Mouse (Mus musculus) kidney, embryonic 15.5 days (tissue): ENCODE results near the gene Hhatl. TPM values are rescaled to one million over a fixed set of nuclear protein-coding genes. Genes with fewer than 3 reads are reported as not detected.

Experiments
- ATAC-seq: fragments of 200-750 bp; cut with Nextera tagmentation; replicated peaks from 2 replicates; pipeline ENCODE4 v1.8.0; 2017; ENCODE audit warnings: moderate TSS enrichment; ENCODE audit not compliant: low FRiP score
- H3K27ac ChIP-seq: fragments of 300-500 bp; sonication (generic); 2 replicates; pipeline ENCODE4 v1.5.1; 2015; ENCODE audit warnings: mild to moderate bottlenecking, inconsistent platforms
- H3K27me3 ChIP-seq: fragments of 300-500 bp; sonication (generic); 2 replicates; pipeline ENCODE4 v1.6.1; 2015; ENCODE audit warnings: inconsistent platforms
- H3K36me3 ChIP-seq: fragments of 300-500 bp; sonication (generic); 2 replicates; pipeline ENCODE4 v1.6.1; 2015; ENCODE audit warnings: inconsistent platforms
- H3K4me1 ChIP-seq: fragments of 300-500 bp; sonication (generic); 2 replicates; pipeline ENCODE4 v1.6.1; 2015; ENCODE audit warnings: inconsistent platforms
- H3K4me2 ChIP-seq: fragments of 300-500 bp; sonication (generic); 2 replicates; pipeline ENCODE4 v1.6.1; 2015; ENCODE audit warnings: moderate library complexity, mild to moderate bottlenecking, inconsistent platforms
- H3K4me3 ChIP-seq: fragments of 300-500 bp; sonication (generic); replicated peaks from 2 replicates; pipeline ENCODE4 v1.5.1; 2015; ENCODE audit warnings: mild to moderate bottlenecking, inconsistent platforms
- H3K9ac ChIP-seq: fragments of 300-500 bp; sonication (generic); 2 replicates; pipeline ENCODE4 v1.6.1; 2015; ENCODE audit warnings: mild to moderate bottlenecking, inconsistent platforms
- H3K9me3 ChIP-seq: fragments of 300-500 bp; sonication (generic); replicated peaks from 2 replicates; pipeline ENCODE4 v1.6.1; 2016; ENCODE audit warnings: inconsistent platforms
- WGBS: fragments of 180-500 bp; shearing (Covaris S2); methylation state at CpG from one replicate; pipeline ENCODE4 v1.1.7; 2015; ENCODE audit warnings: mixed read lengths; 5-methylcytosine and 5-hydroxymethylcytosine counted together
- polyA plus RNA-seq: library from polyadenylated mRNA; unstranded; fragments of >200 nt; fragmentation: Nextera tagmentation; extraction: Ambion mirVana; gene quantifications from 2 replicates; pipeline ENCODE4 v1.2.1, GENCODE M21; 2015

Hhatl gene
- 0.69 and 0.80 TPM in 2 replicates for polyA plus RNA-seq

DNA sequence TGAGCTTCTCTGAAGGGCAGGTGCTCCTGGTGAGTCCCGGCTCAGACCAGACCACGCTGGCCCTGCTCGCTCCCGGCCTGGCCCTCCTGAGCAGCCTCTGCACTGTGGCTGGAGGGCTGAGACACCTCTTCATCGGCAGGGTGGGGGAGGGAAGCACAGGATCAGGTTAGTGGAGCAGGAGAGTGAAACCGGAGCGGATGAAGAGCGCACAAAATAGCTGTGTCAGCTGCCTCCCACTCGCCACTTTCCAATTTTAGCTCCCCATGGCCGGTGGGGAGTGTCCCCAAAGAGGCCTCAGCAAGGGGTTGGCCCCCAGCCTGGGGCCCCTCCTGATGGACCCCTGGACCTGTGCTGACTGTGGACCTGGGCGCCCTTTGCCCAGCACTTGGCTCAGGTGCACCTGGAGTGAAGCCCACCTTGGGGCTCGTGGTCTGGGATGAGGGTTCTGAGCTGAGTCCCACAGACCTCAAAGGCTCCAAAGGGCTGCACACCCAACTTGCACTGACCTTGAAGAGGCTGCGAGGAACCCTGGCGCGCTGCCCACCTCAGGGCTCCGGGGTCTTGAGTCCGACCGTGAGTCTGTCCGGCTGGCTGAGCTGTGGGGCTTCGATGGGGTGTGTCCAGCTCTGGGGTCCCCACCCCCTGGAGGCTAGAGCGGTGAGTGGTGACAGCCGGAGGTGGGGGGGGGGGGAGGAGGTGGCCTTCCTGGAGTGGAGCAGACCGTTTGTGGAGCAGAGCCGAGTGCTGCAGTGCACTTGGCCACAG lies at the start of gene Hhatl:
Gene Hhatl (minus strand): TSS at position 751 of the 765 bp plus-strand sequence.
- H3K27me3 ChIP-seq: peaks cover 1% of the 10 kb centered on the region; the same call in 1 of the 2 replicates
- ATAC-seq: peak; percentile 22

DNA sequence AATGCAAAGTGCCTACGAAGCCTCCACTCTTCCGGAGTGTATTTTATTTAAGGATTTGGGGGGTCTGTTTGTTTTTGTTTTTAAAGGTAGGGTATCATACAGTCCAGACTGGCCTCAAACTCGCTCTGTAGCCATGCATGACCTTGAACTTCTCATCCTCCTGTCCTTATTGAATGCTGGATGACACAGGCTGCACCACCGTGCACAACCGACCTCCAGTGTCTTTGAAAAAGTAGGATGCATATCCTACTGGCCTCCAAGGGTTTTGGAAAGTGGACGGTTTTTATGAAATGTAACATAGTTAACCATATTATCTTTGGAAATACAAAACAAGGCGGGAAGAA lies 47.3 kb upstream of the Hhatl start:
- H3K9me3 ChIP-seq: no peaks in the 10 kb centered on the region
- H3K9ac ChIP-seq: peak overlapping the region; percentile 52
- peak; percentile 12; the same call in 1 of the 2 replicates for ATAC-seq
- H3K4me3 ChIP-seq: peak overlapping the region; percentile 60
- no peaks in the 10 kb centered on the region for H3K36me3 ChIP-seq
- H3K27me3 ChIP-seq: no peaks in the 10 kb centered on the region
- peak overlapping the region; percentile 80 for H3K4me2 ChIP-seq
- H3K27ac ChIP-seq: no peak overlapping the region
- peaks cover 12% of the 10 kb centered on the region for H3K4me1 ChIP-seq
- 33% methylated on average over 7 of the region's 7 CpGs for WGBS

More for the DNA sequence above, at the start of gene Hhatl:
- H3K4me2 ChIP-seq: no peak within 1 kb of the TSS
- H3K27ac ChIP-seq: no peak within 1 kb of the TSS
- peaks cover 16% of the 10 kb centered on the region for H3K4me1 ChIP-seq
- no peak within 1 kb of the TSS for H3K9ac ChIP-seq
- no peaks in the 10 kb centered on the region for H3K36me3 ChIP-seq
- H3K4me3 ChIP-seq: no peak within 1 kb of the TSS
- H3K9me3 ChIP-seq: no peaks in the 10 kb centered on the region
- WGBS: 30% methylated on average over 24 of the region's 24 CpGs

DNA sequence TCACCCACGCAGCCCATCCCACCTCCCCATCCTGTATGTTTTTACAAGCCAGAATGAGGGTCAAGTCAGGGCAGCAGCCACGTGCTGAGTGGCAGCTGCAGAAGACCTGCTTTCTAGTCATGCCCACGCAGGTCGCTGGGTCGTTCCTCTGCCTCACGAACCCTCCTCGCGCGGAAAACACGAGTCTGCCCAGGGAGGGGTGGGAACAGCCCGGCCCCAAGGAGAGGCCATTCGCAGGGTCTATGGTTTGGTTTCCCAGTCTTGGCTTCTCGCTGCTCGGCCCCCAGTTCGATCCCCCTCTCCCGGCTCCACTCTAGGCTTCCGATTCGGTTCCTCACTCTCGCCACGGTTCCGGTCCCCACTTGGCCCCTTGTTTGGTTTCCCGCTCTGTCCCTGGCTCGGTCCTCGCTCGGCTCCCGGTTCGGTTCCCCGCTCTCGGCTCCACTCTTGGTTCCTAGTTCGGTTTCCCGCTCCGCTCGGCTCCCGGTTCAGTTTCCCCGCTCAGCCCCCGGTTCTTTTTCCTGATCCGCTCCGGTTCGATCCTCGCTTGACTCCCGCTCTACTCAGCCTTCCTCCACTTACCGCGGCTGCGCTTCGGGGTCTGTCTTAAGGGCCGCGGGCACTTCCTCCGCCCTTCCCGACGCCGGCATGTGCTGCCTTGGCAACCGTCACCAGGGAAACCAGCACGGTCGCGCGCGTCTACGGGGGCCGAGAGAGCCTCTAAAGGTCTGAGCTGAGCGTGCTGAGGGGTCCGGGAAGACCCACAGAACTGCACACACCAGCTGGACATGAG lies 46.7 kb upstream of the Hhatl start, which contains the start of gene Ccdc13:
Gene Ccdc13 (minus strand): TSS at position 633 of the 793 bp plus-strand sequence.
- Histone ChIP-seq H3K4me2 (peak within 1 kb of the TSS; percentile 80), H3K4me1 (peaks cover 12% of the 10 kb centered on the region), H3K9me3 (no peaks in the 10 kb centered on the region), H3K27me3 (no peaks in the 10 kb centered on the region), H3K27ac (no peak within 1 kb of the TSS), H3K4me3 (peak within 1 kb of the TSS; percentile 60), H3K9ac (peak within 1 kb of the TSS; percentile 52), H3K36me3 (no peaks in the 10 kb centered on the region)
- peak; percentile 92 for ATAC-seq
- 4% methylated on average over 61 of the region's 61 CpGs for WGBS

DNA sequence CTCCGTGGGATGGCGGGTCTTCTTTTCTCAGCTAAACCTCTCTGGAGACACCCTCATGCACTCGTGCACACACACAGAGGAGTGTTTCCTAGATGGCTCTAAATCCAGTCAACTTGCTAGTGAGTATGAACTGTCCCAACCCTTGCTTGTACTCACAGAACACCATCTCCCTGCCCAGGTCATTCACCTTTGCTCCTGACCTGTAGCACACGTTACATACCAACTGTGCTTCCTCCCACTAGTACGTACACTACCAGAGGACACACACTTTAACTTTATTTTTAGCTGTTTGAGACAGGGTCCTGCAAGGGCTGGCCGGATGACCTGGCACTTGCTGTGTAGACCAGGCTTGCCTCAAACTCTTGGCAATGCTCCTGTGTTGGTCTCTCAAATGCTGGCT lies 45.7 kb upstream of the Hhatl start:
- Histone ChIP-seq H3K9me3 (no peaks in the 10 kb centered on the region), H3K4me3 (no peak overlapping the region), H3K27ac (no peak overlapping the region), H3K4me2 (no peak overlapping the region), H3K27me3 (no peaks in the 10 kb centered on the region), H3K4me1 (peaks cover 12% of the 10 kb centered on the region), H3K36me3 (no peaks in the 10 kb centered on the region), H3K9ac (no peak overlapping the region)
- no peak for ATAC-seq
- 93% methylated on average over 6 of the region's 6 CpGs for WGBS

DNA sequence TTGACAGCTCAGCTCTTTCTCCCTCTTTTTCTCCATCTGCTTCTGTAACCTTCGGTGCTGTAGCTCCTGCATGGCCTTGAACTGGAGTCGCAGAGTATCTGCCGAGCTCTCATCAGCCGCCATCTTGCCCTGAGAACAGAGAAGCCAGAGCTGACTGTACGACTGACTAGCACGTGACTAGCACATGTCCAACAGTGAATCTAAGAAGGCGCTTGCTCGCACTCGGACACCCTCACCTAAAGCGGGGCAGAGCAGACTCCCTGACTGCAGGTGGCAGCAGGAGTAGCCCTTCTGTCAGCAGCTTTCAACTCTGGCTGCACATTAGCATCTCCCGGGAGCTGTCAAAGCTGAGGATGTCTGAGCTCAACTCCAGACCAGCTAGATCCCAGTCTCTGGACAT lies 41.5 kb upstream of the Hhatl start:
- no peak overlapping the region for H3K27ac ChIP-seq
- WGBS: 81% methylated on average over 11 of the region's 11 CpGs
- H3K27me3 ChIP-seq: no peaks in the 10 kb centered on the region
- no peaks in the 10 kb centered on the region for H3K9me3 ChIP-seq
- no peak overlapping the region for H3K4me2 ChIP-seq
- H3K9ac ChIP-seq: no peak overlapping the region
- no peaks in the 10 kb centered on the region for H3K36me3 ChIP-seq
- ATAC-seq: no peak
- H3K4me1 ChIP-seq: peaks cover 4% of the 10 kb centered on the region
- no peak overlapping the region for H3K4me3 ChIP-seq

DNA sequence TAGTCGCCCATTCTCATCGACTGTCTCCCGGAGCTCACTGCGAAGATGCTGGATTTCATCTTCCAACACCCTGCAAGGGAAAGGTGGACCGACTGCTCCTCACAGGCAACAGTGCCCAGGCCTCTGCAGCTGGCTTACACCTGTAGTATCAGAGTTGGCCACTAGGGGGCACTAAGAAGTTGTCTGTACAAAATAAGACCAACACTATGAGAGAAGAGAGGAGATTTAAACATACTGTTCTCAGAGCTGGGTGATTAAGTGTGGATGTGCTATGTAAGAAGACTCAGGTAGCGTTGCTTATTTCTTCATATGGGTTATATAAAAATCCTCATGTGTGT lies 38.6 kb upstream of the Hhatl start:
- Histone ChIP-seq H3K27ac (no peak overlapping the region), H3K4me2 (no peak overlapping the region), H3K9me3 (no peaks in the 10 kb centered on the region), H3K9ac (no peak overlapping the region), H3K4me1 (no peaks in the 10 kb centered on the region), H3K4me3 (no peak overlapping the region), H3K36me3 (no peaks in the 10 kb centered on the region), H3K27me3 (no peaks in the 10 kb centered on the region)
- 26% methylated on average over 6 of the region's 6 CpGs for WGBS
- 0 out of 2 replicates have a peak, but pooled peaks have one; percentile 40 for ATAC-seq

DNA sequence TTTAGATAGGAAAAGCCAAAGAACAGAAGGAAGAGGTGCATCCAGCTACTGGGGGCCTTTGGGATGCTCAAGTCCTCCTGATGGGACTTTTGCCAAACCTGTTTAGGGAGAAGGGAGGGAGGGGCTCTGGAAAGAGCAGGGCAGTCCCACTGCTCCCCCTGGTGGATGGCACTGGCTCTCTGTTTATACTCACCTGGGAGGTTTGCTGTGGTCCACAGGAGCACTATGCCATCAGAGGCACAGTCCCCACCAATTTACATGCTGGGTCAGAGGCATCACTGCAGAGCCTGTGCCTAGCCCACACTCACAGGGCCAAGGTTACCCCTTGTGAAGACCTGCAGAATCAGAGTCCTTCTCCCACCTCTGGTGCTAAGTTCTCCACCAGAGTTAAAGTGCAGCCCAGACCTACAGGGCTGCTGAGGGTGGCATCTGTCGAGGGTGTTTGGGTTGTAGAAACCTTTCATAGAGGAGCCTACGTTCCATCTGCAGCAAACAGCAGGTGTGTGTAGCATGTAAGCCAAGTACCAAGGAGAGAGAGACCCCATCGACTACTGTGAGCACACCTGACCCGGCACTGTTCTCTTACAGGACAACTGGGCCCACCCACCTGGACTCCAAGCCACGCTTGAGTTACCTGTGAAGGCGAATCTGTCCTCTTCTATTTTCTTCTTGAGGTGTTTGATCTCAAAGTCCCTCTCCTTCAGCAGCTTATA lies 38.1 kb upstream of the Hhatl start:
- Histone ChIP-seq H3K9me3 (no peaks in the 10 kb centered on the region), H3K4me2 (no peak overlapping the region), H3K4me3 (no peak overlapping the region), H3K27ac (no peak overlapping the region), H3K27me3 (no peaks in the 10 kb centered on the region), H3K9ac (no peak overlapping the region), H3K36me3 (no peaks in the 10 kb centered on the region), H3K4me1 (no peaks in the 10 kb centered on the region)
- peak; percentile 33 for ATAC-seq
- 74% methylated on average over 6 of the region's 6 CpGs for WGBS

DNA sequence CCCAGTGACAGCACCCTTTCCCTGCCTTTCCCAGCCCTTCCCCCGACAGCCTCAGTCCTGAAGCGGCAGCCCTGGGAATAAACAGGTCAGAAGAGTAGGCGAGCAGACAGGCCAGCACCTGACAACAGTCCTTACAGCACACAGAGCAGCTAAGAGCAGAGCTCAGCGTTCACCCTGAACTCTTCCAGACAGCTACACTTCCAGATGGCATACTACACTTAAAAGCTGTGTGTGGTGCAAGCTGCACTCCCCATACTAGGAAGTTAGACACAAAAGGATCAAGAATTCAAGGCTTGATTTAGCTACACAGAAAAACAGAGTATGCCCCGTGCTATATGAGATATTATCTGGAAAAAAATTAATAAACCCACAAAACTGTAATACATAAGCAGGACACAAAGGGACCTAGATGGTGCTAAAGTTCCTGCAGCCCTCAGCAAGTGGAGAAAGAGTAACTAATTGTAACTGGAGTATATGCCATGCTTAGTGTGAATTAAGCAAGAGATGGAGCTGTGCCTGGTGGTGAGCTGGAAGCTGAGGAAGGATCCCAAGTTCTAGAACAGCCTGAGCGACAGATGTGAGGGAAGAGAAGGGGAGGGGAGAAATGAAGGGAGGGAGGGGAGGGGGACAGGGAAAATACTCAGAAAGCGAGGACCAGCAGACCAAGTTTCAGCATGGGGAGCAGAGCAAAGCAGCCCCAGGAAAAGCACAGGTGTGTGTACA lies 37.1 kb upstream of the Hhatl start:
- Histone ChIP-seq H3K4me3 (no peak overlapping the region), H3K27me3 (no peaks in the 10 kb centered on the region), H3K9ac (no peak overlapping the region), H3K4me2 (no peak overlapping the region), H3K4me1 (no peaks in the 10 kb centered on the region), H3K27ac (no peak overlapping the region), H3K36me3 (no peaks in the 10 kb centered on the region), H3K9me3 (no peaks in the 10 kb centered on the region)
- WGBS: 62% methylated on average over 7 of the region's 7 CpGs
- ATAC-seq: no peak

DNA sequence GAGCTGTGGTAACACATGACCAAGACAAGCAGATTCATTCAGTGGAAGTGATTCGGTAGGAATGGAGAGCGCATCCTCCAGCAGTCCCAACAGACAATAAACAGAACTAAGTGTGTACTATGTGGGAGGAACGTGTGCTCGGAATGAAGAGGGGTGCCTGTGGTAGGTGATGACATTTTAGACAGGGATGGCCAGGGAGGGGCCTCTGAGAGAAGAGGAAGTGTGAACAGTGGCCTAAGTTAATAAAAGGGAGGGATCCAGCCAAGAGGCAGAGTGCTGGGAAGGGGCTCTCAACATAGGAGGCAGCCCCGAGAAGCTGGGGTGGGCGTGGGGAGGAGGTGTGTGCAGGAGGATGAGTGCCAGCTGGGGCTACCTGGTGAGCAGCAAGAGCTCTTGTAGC lies 36.0 kb upstream of the Hhatl start:
- Histone ChIP-seq H3K4me2 (no peak overlapping the region), H3K27me3 (no peaks in the 10 kb centered on the region), H3K4me3 (no peak overlapping the region), H3K27ac (no peak overlapping the region), H3K9me3 (no peaks in the 10 kb centered on the region), H3K36me3 (no peaks in the 10 kb centered on the region), H3K9ac (no peak overlapping the region), H3K4me1 (no peaks in the 10 kb centered on the region)
- 65% methylated on average over 6 of the region's 6 CpGs for WGBS
- ATAC-seq: no peak

DNA sequence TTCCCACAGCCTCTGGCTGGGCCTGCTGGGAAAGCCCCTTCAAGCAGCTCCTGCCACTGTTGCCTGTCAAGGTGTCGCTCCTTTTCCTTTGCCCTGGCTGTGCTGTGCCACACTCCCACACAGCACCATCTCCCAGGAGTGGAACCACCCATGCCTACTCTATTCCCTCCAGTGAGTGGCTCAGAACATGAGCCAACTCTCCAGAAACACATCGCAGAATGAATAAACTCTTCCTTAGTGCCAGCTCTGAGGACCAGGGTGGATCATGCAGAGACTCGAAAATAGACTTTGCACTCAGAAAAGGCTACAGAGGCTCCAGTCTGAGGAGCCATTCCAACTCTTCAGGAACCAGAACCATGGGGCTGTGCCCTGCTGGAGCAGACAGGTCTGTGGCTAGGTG lies 34.0 kb upstream of the Hhatl start:
- H3K9ac ChIP-seq: no peak overlapping the region
- H3K9me3 ChIP-seq: no peaks in the 10 kb centered on the region
- H3K4me2 ChIP-seq: no peak overlapping the region
- no peak overlapping the region for H3K27ac ChIP-seq
- no peaks in the 10 kb centered on the region for H3K36me3 ChIP-seq
- WGBS: 86% methylated on average over 3 of the region's 3 CpGs
- H3K4me3 ChIP-seq: no peak overlapping the region
- ATAC-seq: no peak
- peaks cover 7% of the 10 kb centered on the region; the same call in 1 of the 2 replicates for H3K4me1 ChIP-seq
- no peaks in the 10 kb centered on the region for H3K27me3 ChIP-seq

DNA sequence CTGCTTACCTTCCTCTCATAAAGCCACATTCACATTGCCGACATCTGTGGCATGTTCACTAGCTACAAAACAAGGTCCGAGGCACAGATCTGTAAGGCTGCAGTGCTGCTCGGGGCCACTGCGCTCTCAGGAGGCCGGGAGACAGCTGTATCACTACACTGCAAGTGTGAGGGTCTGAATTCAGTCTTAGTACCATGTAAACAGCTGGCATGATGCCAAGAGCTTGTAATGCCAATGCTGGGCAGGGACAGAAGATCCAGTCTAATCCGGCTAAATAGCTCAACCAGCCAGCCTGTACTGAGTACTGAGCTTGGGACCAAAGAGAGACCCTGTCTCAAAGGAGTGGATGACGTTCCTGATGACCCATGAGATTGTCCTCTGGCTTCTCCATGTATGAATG lies 31.7 kb upstream of the Hhatl start:
- no peak overlapping the region for H3K4me2 ChIP-seq
- no peaks in the 10 kb centered on the region for H3K36me3 ChIP-seq
- H3K27ac ChIP-seq: no peak overlapping the region
- no peak overlapping the region for H3K4me3 ChIP-seq
- no peak overlapping the region for H3K9ac ChIP-seq
- ATAC-seq: no peak
- H3K9me3 ChIP-seq: no peaks in the 10 kb centered on the region
- H3K27me3 ChIP-seq: no peaks in the 10 kb centered on the region
- H3K4me1 ChIP-seq: peaks cover 7% of the 10 kb centered on the region; the same call in 1 of the 2 replicates
- WGBS: 79% methylated on average over 7 of the region's 7 CpGs
